Mouse (Mus musculus) liver, embryonic 11.5 days (tissue): ENCODE results near the gene Slc7a5. TPM values are rescaled to one million over a fixed set of nuclear protein-coding genes. Genes with fewer than 3 reads are reported as not detected.

ENCODE experiments used
- ATAC-seq: fragments of 200-750 bp; cut with Nextera tagmentation; replicated peaks from 2 replicates; pipeline ENCODE4 v1.8.0; 2017; ENCODE audit warnings: moderate number of reproducible peaks, mild to moderate bottlenecking, moderate TSS enrichment, moderate library complexity; ENCODE audit not compliant: low FRiP score
- DNase-seq: peaks from one replicate; pipeline ENCODE4 v3.0.0-alpha.2; 2017; ENCODE audit warnings: low spot score
- H3K27ac ChIP-seq: fragments of 300-500 bp; sonication (generic); 2 replicates; pipeline ENCODE4 v1.5.1; 2014; ENCODE audit warnings: mild to moderate bottlenecking, low read depth, low read length, control low read depth
- H3K27me3 ChIP-seq: fragments of 300-500 bp; sonication (generic); replicated peaks from 2 replicates; pipeline ENCODE4 v1.6.1; 2014; ENCODE audit warnings: low read length, mixed read lengths; ENCODE audit not compliant: control insufficient read depth, insufficient read depth
- H3K36me3 ChIP-seq: fragments of 300-500 bp; sonication (generic); 2 replicates; pipeline ENCODE4 v1.6.1; 2014; ENCODE audit warnings: mild to moderate bottlenecking, low read length, moderate library complexity, mixed read lengths; ENCODE audit not compliant: control insufficient read depth, insufficient read depth
- H3K4me1 ChIP-seq: fragments of 300-500 bp; sonication (generic); replicated peaks from 2 replicates; pipeline ENCODE4 v1.6.1; 2014; ENCODE audit warnings: low read length, mixed read lengths; ENCODE audit not compliant: control insufficient read depth, insufficient read depth
- H3K4me2 ChIP-seq: fragments of 300-500 bp; sonication (generic); 2 replicates; pipeline ENCODE4 v1.6.1; 2014; ENCODE audit warnings: mild to moderate bottlenecking, control low read depth, moderate library complexity
- H3K4me3 ChIP-seq: fragments of 300-500 bp; sonication (generic); 2 replicates; pipeline ENCODE4 v1.5.1; 2014; ENCODE audit warnings: low read depth, low read length, control low read depth
- H3K9ac ChIP-seq: fragments of 300-500 bp; sonication (generic); 2 replicates; pipeline ENCODE4 v1.6.1; 2014; ENCODE audit warnings: low read depth, low read length, control low read depth
- H3K9me3 ChIP-seq: fragments of 300-500 bp; sonication (generic); 2 replicates; pipeline ENCODE4 v1.6.1; 2016; ENCODE audit warnings: low read length, inconsistent platforms, mixed read lengths; ENCODE audit not compliant: control insufficient read depth
- WGBS: fragments of 180-500 bp; shearing (Covaris S2); extraction: QIAGEN DNeasy Blood & Tissue Kit; methylation state at CpG from one replicate; pipeline ENCODE4 v1.1.7; 2014; 5-methylcytosine and 5-hydroxymethylcytosine counted together
- polyA plus RNA-seq: library from polyadenylated mRNA; unstranded; fragments of >200 nt; fragmentation: Nextera tagmentation; extraction: Ambion mirVana; gene quantifications from 2 replicates; pipeline ENCODE4 v1.2.1, GENCODE M21; 2014

Gene Slc7a5
- polyA plus RNA-seq, 1 experiment from 2014 or later, result 58.2 TPM

- Histone ChIP-seq H3K4me3 (no peak overlapping the region), H3K9me3 (no peaks in the 10 kb centered on the region), H3K27me3 (no peaks in the 10 kb centered on the region), H3K27ac (no peak overlapping the region), H3K4me2 (peak overlapping the region; percentile 81), H3K9ac (no peak overlapping the region), H3K4me1 (peaks cover 39% of the 10 kb centered on the region), H3K36me3 (no peaks in the 10 kb centered on the region)
- WGBS, result 55% methylated on average over 8 of the region's 8 CpGs
- ATAC-seq (no peak), DNase-seq (no peak)
These were observed 1.7 kb upstream of the Slc7a5 start for GRCm38 (mm10) chr8:121909148-121909541.

DNA sequence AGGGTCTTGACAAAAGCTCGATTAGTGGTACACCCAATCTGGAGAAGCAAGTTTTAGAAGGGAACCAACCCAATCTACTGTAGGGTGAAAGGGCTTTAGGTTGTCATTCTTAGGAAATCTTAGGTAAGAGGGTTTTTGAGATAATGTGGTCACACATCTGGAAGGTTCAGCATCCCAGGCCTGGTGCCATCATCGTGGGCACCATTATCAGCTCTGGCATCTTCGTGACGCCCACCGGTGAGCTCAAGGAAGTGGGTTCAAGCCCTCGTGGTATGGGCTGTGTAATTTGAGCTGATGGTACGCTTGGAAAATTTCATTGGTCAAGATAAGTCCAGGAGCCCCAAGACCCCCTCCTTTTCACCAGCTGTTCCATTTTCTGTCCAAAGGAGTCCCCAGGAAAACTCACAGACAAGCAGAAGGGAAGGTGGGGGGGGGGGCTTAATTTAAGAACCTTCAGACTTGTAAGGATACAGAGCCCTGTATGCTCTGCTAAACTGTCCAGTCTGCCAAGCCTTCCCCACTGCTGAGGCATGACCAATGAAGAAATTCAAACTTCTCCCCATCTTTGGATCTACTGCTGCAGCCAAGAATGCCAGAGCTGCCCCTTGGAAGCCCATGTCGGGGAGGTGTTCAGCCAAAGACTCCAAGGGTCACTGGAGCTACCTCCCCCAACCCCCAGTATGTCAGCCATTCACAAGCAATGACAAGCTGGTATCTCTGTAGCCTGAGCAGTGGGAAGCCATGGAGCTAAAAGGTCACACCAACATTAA, 1.1 kb upstream of the Slc7a5 start:
- H3K4me2 ChIP-seq, result peak overlapping the region; percentile 81
- no peaks in the 10 kb centered on the region for H3K9me3 ChIP-seq
- no peaks in the 10 kb centered on the region for H3K27me3 ChIP-seq
- H3K4me3 ChIP-seq, result peak overlapping the region; percentile 80
- peak overlapping the region; percentile 53 for H3K9ac ChIP-seq
- ATAC-seq (no peak), DNase-seq (no peak)
- H3K27ac ChIP-seq, result no peak overlapping the region
- 43% methylated on average over 8 of the region's 8 CpGs for WGBS
- no peaks in the 10 kb centered on the region for H3K36me3 ChIP-seq
- peaks cover 42% of the 10 kb centered on the region for H3K4me1 ChIP-seq

GRCm38 (mm10) chr8:121906542-121907512, 667 bp downstream of the Slc7a5 start:
- Histone ChIP-seq H3K27me3 (no peaks in the 10 kb centered on the region), H3K27ac (0 out of 2 replicates have a peak overlapping the region, but pooled peaks have one; percentile 8), H3K9me3 (no peaks in the 10 kb centered on the region), H3K9ac (peak overlapping the region; percentile 68), H3K36me3 (no peaks in the 10 kb centered on the region), H3K4me2 (peak overlapping the region; percentile 81), H3K4me1 (peaks cover 57% of the 10 kb centered on the region), H3K4me3 (peak overlapping the region; percentile 80)
- ATAC-seq, result peak; percentile 37
- peak; percentile 63 for DNase-seq
- under 1% methylated on average over 72 of the region's 72 CpGs for WGBS

GRCm38 (mm10) chr8:121905864-121906263, 1.6 kb downstream of the Slc7a5 start:
- DNase-seq (no peak), ATAC-seq (no peak)
- no peak overlapping the region for H3K27ac ChIP-seq
- H3K27me3 ChIP-seq, result no peaks in the 10 kb centered on the region
- H3K4me3 ChIP-seq, result peak overlapping the region; percentile 80
- H3K36me3 ChIP-seq, result no peaks in the 10 kb centered on the region
- H3K9ac ChIP-seq, result peak overlapping the region; percentile 68
- peaks cover 60% of the 10 kb centered on the region for H3K4me1 ChIP-seq
- H3K4me2 ChIP-seq, result peak overlapping the region; percentile 81
- no peaks in the 10 kb centered on the region for H3K9me3 ChIP-seq
- WGBS, result 17% methylated on average over 5 of the region's 5 CpGs

- 54% methylated on average over 1 of the region's 1 CpGs for WGBS
- no peak for ATAC-seq
- peak overlapping the region; percentile 68 for H3K9ac ChIP-seq
- H3K27me3 ChIP-seq, result no peaks in the 10 kb centered on the region
- peaks cover 62% of the 10 kb centered on the region for H3K4me1 ChIP-seq
- peak overlapping the region; percentile 80 for H3K4me3 ChIP-seq
- no peak for DNase-seq
- peak overlapping the region; percentile 34; the same call in 1 of the 2 replicates for H3K27ac ChIP-seq
- no peaks in the 10 kb centered on the region for H3K36me3 ChIP-seq
- peak overlapping the region; percentile 81 for H3K4me2 ChIP-seq
- H3K9me3 ChIP-seq, result no peaks in the 10 kb centered on the region
These were observed 2.1 kb downstream of the Slc7a5 start for GRCm38 (mm10) chr8:121905420-121905819.

DNA sequence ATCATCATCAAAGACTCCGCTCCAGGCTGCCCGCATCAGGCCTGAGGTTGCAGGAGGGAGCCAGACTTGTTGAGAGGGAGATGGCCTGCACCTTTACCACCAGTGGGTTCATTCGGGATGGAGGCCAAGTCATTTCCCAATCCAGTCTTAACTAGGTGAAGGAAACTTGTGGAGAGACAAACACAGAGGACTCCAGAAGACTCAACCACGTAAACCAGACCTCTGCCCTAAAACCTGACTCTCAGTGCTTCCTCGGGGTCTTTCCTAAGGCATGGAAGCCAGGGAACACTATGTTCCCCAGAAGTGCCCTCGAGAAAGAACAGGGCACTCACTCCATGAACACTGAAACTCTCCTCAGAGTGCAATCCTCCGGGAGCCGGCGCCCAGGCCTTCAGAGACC, 2.5 kb downstream of the Slc7a5 start:
- Histone ChIP-seq H3K4me2 (peak overlapping the region; percentile 81), H3K27ac (no peak overlapping the region), H3K27me3 (no peaks in the 10 kb centered on the region), H3K4me1 (peaks cover 65% of the 10 kb centered on the region), H3K9me3 (no peaks in the 10 kb centered on the region), H3K9ac (peak overlapping the region; percentile 68), H3K4me3 (peak overlapping the region; percentile 80), H3K36me3 (no peaks in the 10 kb centered on the region)
- DNase-seq (no peak), ATAC-seq (no peak)
- WGBS, result 81% methylated on average over 9 of the region's 9 CpGs

DNA sequence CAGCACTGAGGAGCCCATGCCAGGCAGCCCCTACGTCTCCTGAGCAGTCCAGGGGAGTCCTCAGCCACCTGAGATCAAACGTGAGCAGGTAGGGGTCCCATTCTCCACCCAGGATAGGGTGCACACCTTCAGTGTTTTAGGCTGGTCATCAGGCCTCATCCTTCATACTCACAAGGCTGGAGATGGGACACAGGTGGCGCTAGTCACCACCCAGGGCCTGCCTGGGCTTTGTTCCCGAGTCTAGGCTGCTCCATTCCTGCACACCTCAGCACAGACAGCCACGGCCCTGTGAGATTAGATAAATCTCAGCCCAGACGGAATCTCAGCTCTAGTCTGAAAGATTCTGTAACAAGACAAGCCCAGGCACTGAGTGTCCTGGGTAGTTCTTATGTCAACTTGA, 3.5 kb downstream of the Slc7a5 start:
- DNase-seq (no peak), ATAC-seq (no peak)
- Histone ChIP-seq H3K27me3 (no peaks in the 10 kb centered on the region), H3K27ac (no peak overlapping the region), H3K36me3 (no peaks in the 10 kb centered on the region), H3K4me2 (peak overlapping the region; percentile 81), H3K4me3 (0 out of 2 replicates have a peak overlapping the region, but pooled peaks have one; percentile 80), H3K9ac (no peak overlapping the region), H3K4me1 (peaks cover 67% of the 10 kb centered on the region), H3K9me3 (no peaks in the 10 kb centered on the region)
- WGBS, result 51% methylated on average over 6 of the region's 6 CpGs

DNA sequence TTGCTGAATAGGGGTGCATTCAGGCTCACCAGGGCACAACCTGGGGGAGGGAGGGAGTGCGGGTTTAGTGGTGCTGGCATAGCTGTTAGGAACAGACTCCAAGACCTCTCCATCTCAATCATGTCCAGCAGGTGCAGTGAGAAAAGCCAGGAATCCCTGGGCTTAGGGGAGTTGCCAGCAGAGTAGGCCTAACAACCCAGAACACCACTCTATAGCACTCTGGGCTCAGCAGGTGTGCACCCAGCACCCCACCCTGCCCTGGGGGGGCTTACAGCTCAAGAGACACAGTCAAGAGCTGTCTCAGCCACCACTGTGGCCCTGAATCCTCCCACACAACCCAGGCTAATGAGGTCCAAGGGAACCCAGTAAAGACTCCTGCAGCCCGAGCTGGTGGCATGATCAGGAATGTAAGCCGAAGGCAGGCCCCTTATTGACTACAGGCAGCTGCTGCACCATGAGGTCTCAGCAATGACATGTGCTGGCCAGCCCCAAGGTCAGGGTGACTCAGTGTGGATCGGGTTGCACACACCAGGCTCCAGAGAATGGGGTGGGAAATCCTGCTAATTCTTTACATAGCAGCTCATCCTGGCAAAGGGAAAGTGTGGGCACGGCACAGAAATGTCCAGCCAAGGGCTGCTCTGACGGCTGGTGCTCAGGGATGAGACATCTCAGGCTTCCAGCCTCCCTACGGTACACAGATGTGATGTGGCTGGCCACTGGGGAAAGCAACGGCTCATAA, 5.8 kb downstream of the Slc7a5 start:
- WGBS, result 70% methylated on average over 8 of the region's 8 CpGs
- Histone ChIP-seq H3K4me2 (no peak overlapping the region), H3K27me3 (no peaks in the 10 kb centered on the region), H3K27ac (no peak overlapping the region), H3K9ac (0 out of 2 replicates have a peak overlapping the region, but pooled peaks have one; percentile 14), H3K4me3 (no peak overlapping the region), H3K9me3 (no peaks in the 10 kb centered on the region), H3K4me1 (peaks cover 81% of the 10 kb centered on the region), H3K36me3 (no peaks in the 10 kb centered on the region)
- DNase-seq (no peak), ATAC-seq (no peak)
